Mouse (Mus musculus): ENCODE data around the gene Ntrk1. TPM values are rescaled to one million over a fixed set of nuclear protein-coding genes. Genes with fewer than 3 reads are reported as not detected.
"Not testable (repeated sequence)": the region's sequence is repeated elsewhere in the genome, so short reads cannot be mapped to it uniquely, and the experiment has no call there.

The Ntrk1 gene
- polyA plus RNA-seq (2015; fragmentation: Nextera tagmentation; extraction: Ambion mirVana): 6.6 and 17.2 TPM in 2 replicates

DNA sequence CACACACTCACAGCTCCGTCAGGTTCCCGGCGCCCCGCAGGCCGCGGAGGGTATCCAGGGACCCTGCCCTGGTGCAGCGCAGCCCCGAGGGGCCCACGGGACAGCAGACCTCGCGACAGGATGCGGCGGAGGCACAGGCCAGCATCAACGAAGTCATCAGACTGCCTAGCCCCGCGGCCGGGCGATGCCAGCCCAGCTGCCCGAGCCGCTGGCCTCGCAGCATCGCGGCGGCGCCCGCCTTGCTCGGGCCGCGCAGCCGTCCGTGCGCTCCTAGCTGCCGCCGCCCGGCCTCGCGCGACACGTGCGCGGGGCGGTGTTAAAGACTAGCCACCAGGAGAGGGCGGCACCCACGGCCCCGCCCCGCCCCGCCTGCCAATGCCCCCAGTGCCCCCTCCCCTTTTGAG lies at the start of gene Ntrk1:
Gene Ntrk1, minus strand, starts transcription at position 241 of the 404 bp plus-strand sequence.
- no peak within 1 kb of the TSS for H3K27ac ChIP-seq (replicated peaks)
- peak; percentile 46; the same call in 1 of the 2 replicates for ATAC-seq (ENCODE audit: low FRiP score, low read depth)
- 1% methylated on average over 40 of the region's 47 CpGs for WGBS

DNA sequence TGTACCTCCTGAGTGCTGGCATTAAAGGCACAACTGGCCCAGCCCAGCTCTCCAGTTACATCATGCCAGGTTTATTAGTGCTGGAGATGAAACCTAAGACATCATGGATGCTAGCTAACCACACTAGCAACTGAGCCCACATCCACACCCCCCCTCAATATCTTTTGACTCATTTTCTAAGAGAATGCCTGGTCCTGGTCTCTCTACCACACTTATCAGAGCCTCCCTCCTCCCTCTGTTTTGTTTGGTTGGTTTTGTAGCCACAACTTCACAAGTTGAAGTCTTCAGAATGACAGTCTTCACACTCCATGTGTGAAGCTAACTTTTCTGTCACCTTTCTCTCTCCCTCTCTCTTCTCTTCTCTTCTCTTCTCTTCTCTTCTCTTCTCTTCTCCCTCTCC lies 45.9 kb upstream of the Ntrk1 start:
- Histone ChIP-seq H3K4me2 (no peak overlapping the region), H3K9ac (no peak overlapping the region), H3K27me3 (no peaks in the 10 kb centered on the region), H3K4me1 (replicated peaks) (no peaks in the 10 kb centered on the region), H3K4me3 (no peak overlapping the region), H3K36me3 (no peaks in the 10 kb centered on the region), H3K9me3 (no peaks in the 10 kb centered on the region), H3K27ac (replicated peaks) (no peak overlapping the region)
- ATAC-seq (ENCODE audit: low FRiP score, low read depth): no peak

More for the DNA sequence above, at the start of gene Ntrk1:
- peak within 1 kb of the TSS; percentile 63 for H3K4me2 ChIP-seq
- H3K9ac ChIP-seq: peak within 1 kb of the TSS; percentile 17; the same call in 1 of the 2 replicates
- H3K9me3 ChIP-seq: no peaks in the 10 kb centered on the region
- H3K36me3 ChIP-seq: no peaks in the 10 kb centered on the region
- H3K4me1 ChIP-seq (replicated peaks): peaks cover 25% of the 10 kb centered on the region
- peak within 1 kb of the TSS; percentile 33 for H3K4me3 ChIP-seq
- H3K27me3 ChIP-seq: peaks cover 76% of the 10 kb centered on the region

DNA sequence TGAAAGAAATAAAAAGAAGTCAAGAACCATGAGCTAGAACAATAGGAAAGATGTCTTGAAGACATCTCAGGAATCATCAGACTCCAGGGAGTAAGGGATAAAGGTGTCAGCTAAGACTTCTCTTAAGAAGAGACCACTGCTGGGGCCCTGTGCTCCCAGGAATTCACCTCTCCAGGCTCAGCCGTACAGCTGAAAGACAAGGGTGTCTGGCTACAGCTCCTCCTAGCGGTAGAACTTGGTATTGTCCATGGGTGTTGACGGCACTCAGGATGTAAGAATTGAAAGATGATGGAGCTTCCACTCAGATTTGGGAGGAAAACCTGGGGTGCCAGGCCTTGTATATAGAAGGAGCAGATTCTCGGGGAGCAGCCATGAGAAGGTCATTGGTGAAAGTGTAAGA lies 43.7 kb upstream of the Ntrk1 start:
- Histone ChIP-seq H3K4me2 (no peak overlapping the region), H3K9me3 (no peaks in the 10 kb centered on the region), H3K36me3 (no peaks in the 10 kb centered on the region), H3K4me1 (replicated peaks) (no peaks in the 10 kb centered on the region), H3K4me3 (no peak overlapping the region), H3K9ac (no peak overlapping the region), H3K27me3 (no peaks in the 10 kb centered on the region), H3K27ac (replicated peaks) (no peak overlapping the region)
- 4% methylated on average over 4 of the region's 4 CpGs for WGBS
- no peak for ATAC-seq (ENCODE audit: low FRiP score, low read depth)

DNA sequence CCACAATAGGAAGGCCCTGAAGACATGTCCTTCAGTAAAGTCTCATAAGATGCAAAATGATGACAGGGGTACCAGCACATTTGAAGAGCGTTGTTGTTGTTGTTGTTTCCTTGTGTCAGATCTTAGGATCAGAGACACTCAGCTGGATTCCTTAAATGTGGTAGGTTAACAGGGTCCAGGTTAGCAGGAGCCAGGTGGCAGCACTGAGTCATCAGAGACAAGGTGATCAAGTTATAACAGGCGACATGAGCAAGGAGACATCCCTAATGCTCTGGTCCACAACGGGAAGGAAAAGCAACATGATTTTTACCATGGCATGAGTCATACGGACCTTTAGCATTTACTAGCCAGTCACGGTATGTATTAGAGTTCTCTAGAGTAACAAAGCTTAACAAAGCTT lies 38.5 kb upstream of the Ntrk1 start:
- Histone ChIP-seq H3K27ac (replicated peaks) (no peak overlapping the region), H3K27me3 (no peaks in the 10 kb centered on the region), H3K36me3 (no peaks in the 10 kb centered on the region), H3K4me3 (no peak overlapping the region), H3K4me1 (replicated peaks) (no peaks in the 10 kb centered on the region), H3K9ac (no peak overlapping the region), H3K4me2 (no peak overlapping the region), H3K9me3 (no peaks in the 10 kb centered on the region)
- ATAC-seq (ENCODE audit: low FRiP score, low read depth): no peak
- 67% methylated on average over 5 of the region's 5 CpGs for WGBS

DNA sequence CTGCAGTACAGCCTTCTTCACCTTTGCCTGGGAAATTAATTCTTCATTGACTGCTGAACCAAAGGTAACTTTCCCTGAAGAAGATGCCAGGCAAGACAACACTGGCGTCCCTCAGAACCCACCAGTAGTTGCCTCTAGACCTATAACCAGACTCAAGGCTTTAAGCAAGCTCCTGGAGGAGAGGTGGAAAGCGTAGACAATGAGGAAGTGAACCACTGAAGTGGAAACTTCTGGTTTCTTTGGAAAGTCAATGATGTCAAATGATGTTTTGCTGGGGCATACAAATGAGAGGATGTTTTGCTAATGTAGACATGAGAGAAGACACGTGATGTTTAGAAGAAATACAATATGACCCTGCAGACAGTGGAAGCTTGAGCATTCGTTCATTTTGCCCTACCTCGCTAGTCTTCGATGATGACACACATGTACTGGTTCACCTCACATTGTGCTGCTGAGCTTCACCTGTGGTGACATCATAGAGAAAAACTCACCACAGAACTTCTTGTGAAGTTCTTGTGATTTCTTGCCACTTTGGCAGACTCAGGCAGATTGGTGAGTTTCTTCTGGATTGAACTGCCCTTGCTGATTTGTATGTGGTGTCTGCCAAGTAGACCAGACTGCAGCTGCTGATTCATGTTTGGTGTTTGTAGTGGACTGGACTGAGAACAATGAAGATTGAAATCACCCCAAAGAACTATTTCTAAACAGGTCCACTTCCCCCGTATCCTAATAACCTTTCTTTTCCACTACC lies 37.3 kb upstream of the Ntrk1 start:
- Histone ChIP-seq H3K36me3 (no peaks in the 10 kb centered on the region), H3K4me3 (no peak overlapping the region), H3K9ac (no peak overlapping the region), H3K27ac (replicated peaks) (no peak overlapping the region), H3K4me2 (no peak overlapping the region), H3K4me1 (replicated peaks) (no peaks in the 10 kb centered on the region), H3K27me3 (no peaks in the 10 kb centered on the region), H3K9me3 (no peaks in the 10 kb centered on the region)
- ATAC-seq (ENCODE audit: low FRiP score, low read depth): no peak
- 84% methylated on average over 7 of the region's 7 CpGs for WGBS

DNA sequence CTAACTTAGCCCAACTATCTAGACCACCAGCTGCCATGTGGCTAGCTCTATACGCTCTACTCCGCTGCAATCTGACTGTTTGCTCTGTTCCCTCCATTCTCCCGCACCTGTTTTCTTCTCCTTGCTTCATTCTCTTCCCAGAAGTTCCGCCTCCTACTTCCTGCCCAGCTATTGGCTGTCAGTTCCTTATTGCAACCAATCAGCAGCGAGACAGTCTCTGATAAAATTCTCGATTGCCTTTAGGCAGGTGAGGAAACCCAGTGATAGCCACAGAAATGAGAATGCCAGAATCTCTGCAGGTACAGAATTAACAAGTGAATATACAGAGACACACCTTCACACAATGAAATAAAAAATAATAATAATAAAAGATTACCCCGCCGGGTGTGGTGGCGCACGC lies 34.1 kb upstream of the Ntrk1 start:
- H3K36me3 ChIP-seq: no peaks in the 10 kb centered on the region
- H3K9me3 ChIP-seq: no peaks in the 10 kb centered on the region
- H3K4me1 ChIP-seq (replicated peaks): no peaks in the 10 kb centered on the region
- ATAC-seq (ENCODE audit: low FRiP score, low read depth): no peak
- 53% methylated on average over 10 of the region's 10 CpGs for WGBS
- H3K4me3 ChIP-seq: no peak overlapping the region
- H3K9ac ChIP-seq: no peak overlapping the region
- no peak overlapping the region for H3K4me2 ChIP-seq
- H3K27ac ChIP-seq (replicated peaks): no peak overlapping the region
- H3K27me3 ChIP-seq: no peaks in the 10 kb centered on the region

DNA sequence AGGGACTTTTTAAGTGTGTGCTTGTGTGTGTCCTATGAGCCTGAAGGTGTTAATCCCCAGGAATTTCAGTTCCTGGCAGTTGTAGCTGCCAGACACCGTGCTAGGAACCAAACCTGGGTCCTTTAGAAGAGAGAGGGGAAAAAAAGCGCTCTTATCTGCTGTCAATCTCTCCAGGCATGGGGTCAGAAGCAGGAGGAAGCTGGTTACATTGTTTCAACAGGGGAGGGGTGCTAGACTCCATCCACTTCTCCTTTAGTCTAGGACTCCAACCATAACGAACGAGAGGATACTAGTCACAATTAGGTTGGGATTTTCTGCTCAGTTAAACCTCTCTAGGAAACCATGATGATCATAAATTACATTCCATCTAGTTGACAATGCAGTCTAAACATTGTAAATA lies 33.5 kb upstream of the Ntrk1 start:
- no peak for ATAC-seq (ENCODE audit: low FRiP score, low read depth)
- Histone ChIP-seq H3K27ac (replicated peaks) (no peak overlapping the region), H3K9me3 (no peaks in the 10 kb centered on the region), H3K36me3 (no peaks in the 10 kb centered on the region), H3K27me3 (no peaks in the 10 kb centered on the region), H3K9ac (no peak overlapping the region), H3K4me2 (no peak overlapping the region), H3K4me1 (replicated peaks) (no peaks in the 10 kb centered on the region), H3K4me3 (no peak overlapping the region)
- WGBS: 53% methylated on average over 4 of the region's 4 CpGs

DNA sequence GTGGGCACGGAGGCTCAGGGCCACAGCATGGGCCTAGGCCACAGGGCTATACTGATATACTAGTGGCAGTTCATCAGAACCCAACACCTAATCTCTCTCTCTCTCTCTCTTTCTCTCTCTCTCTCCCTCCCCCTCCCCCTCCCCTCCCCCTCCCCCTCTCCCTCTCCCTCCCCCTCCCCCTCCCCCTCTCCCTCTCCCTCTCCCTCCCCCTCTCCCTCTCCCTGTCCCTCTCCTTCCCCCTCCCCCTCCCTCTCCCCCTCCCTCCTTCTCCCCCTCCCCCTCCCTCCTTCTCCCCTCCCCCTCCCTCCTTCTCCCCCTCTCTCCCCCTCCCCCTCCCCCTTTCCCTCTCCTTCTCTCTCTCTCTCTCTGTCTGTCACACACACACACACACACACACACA lies 29.2 kb upstream of the Ntrk1 start, which contains the start of gene Pear1:
Gene Pear1, minus strand, starts transcription at position 101 of the 400 bp plus-strand sequence.
- H3K4me1 ChIP-seq (replicated peaks); H3K9me3 ChIP-seq; H3K27me3 ChIP-seq; H3K36me3 ChIP-seq; H3K4me2 ChIP-seq; H3K4me3 ChIP-seq; ATAC-seq (ENCODE audit: low FRiP score, low read depth); H3K27ac ChIP-seq (replicated peaks); H3K9ac ChIP-seq: not testable (repeated sequence)
- 91% methylated on average over 1 of the region's 1 CpGs for WGBS

DNA sequence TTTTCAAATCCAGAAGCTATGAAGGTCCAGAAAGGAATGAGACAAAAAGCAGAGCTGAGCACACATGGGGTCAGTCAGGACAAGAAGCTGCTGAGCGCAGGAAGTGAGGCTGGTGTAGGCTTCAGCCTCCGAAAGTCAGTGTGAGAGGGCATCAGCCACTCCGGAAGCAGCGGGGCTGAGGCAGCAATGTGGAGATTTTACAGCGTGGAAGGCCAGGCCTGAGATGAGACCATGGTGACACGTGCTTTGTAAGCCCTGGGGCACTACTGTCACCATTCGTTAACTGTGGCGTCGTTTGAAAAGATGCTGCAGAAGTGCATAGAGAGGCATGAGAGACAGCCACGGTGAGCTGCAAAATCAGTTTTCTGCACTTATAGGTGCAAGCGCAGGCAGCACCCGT lies 23.3 kb upstream of the Ntrk1 start:
- no peaks in the 10 kb centered on the region for H3K4me1 ChIP-seq (replicated peaks)
- ATAC-seq (ENCODE audit: low FRiP score, low read depth): no peak
- no peaks in the 10 kb centered on the region for H3K9me3 ChIP-seq
- H3K4me3 ChIP-seq: no peak overlapping the region
- H3K36me3 ChIP-seq: no peaks in the 10 kb centered on the region
- 52% methylated on average over 12 of the region's 12 CpGs for WGBS
- no peaks in the 10 kb centered on the region for H3K27me3 ChIP-seq
- no peak overlapping the region for H3K27ac ChIP-seq (replicated peaks)
- no peak overlapping the region for H3K9ac ChIP-seq
- H3K4me2 ChIP-seq: no peak overlapping the region

DNA sequence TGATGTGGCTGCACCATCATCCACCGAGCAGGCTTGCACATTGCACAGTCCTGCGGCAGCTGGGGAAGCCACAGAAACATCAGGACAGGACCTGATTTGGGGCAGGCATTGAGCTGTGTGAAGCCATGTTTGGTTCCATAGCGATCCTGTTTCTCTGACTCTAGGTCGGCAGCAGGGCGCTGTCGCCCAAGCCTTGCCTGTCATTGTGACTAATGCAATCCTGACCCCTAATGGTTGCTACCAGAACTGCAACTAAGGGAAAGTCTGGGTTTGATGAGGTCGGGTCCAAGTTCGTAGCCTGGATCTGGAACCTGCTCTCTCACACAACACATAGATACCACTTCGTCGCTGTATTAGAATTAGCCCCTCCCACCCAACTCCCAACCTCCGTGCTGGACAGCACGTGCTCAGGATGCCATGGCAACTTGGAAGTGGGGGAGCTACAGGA lies 21.7 kb upstream of the Ntrk1 start:
- no peak overlapping the region for H3K27ac ChIP-seq (replicated peaks)
- H3K36me3 ChIP-seq: no peaks in the 10 kb centered on the region
- H3K9ac ChIP-seq: no peak overlapping the region
- no peak overlapping the region for H3K4me2 ChIP-seq
- no peaks in the 10 kb centered on the region for H3K27me3 ChIP-seq
- ATAC-seq (ENCODE audit: low FRiP score, low read depth): peak; percentile 56; the same call in 1 of the 2 replicates
- no peak overlapping the region for H3K4me3 ChIP-seq
- H3K4me1 ChIP-seq (replicated peaks): no peaks in the 10 kb centered on the region
- WGBS: 7% methylated on average over 12 of the region's 12 CpGs
- H3K9me3 ChIP-seq: no peaks in the 10 kb centered on the region

DNA sequence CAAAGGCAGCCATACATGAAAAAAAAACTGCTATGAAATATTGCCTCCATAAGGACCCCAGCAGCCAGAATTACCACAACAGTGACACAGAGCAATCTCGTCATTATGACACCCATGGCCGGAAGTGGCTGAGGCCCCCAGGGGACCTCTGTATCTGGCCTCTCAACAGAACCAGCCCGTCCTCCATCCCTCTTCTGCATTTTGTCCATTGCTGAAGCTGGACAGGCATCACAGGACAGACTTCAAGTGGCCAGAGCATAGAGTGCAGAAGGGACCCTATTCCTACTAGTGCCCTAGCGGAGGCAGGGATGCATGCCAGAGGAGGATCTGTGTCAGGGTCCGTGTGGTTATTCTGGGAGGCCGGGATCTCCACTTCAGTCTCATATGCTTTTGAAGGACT lies 21.2 kb upstream of the Ntrk1 start:
- no peak overlapping the region for H3K9ac ChIP-seq
- WGBS: 59% methylated on average over 6 of the region's 6 CpGs
- H3K36me3 ChIP-seq: no peaks in the 10 kb centered on the region
- no peak overlapping the region for H3K4me2 ChIP-seq
- H3K4me1 ChIP-seq (replicated peaks): no peaks in the 10 kb centered on the region
- ATAC-seq (ENCODE audit: low FRiP score, low read depth): peak; percentile 27; the same call in 1 of the 2 replicates
- H3K27me3 ChIP-seq: peaks cover 4% of the 10 kb centered on the region
- H3K27ac ChIP-seq (replicated peaks): no peak overlapping the region
- H3K4me3 ChIP-seq: no peak overlapping the region
- no peaks in the 10 kb centered on the region for H3K9me3 ChIP-seq

DNA sequence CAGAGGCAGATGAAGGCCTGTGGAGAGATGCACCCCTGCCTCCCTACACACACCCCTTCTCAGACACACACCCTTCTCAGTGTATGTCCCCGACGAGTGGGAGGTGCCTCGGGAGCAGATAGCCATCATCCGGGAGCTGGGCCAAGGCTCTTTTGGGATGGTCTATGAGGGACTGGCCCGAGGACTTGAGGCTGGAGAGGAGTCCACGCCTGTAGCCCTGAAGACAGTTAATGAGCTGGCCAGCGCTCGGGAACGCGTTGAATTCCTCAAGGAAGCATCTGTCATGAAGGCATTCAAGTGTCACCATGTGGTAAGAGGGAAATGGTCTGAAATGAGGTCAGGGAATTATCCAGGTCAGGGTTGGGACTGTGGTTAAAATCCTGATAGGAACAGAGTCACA lies 17.9 kb upstream of the Ntrk1 start:
- H3K27me3 ChIP-seq: peaks cover 36% of the 10 kb centered on the region
- H3K4me2 ChIP-seq: no peak overlapping the region
- H3K4me3 ChIP-seq: no peak overlapping the region
- no peak overlapping the region for H3K9ac ChIP-seq
- no peaks in the 10 kb centered on the region for H3K9me3 ChIP-seq
- WGBS: 62% methylated on average over 10 of the region's 10 CpGs
- no peaks in the 10 kb centered on the region for H3K36me3 ChIP-seq
- peaks cover 8% of the 10 kb centered on the region for H3K4me1 ChIP-seq (replicated peaks)
- no peak overlapping the region for H3K27ac ChIP-seq (replicated peaks)
- ATAC-seq (ENCODE audit: low FRiP score, low read depth): no peak

DNA sequence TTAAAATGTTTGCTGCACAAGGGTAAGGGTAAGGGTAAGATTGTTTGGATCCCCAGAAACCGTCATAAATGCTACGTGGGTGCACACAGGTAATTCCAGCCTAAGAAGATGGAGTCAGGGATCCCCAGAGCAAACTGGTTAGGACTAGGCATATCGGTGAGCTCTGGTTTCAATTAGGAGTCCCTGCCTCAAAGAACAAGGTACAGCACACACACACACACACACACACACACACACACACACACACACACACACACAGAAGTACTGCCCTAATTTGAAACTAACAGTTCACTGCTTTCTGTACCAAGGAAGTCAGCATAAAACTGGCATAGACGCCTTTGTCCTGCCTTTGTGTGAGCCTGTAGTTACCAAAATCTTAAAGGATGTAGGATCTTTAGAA lies 17.5 kb upstream of the Ntrk1 start:
- H3K9me3 ChIP-seq: no peaks in the 10 kb centered on the region
- no peak overlapping the region for H3K4me2 ChIP-seq
- no peak overlapping the region for H3K27ac ChIP-seq (replicated peaks)
- 75% methylated on average over 4 of the region's 4 CpGs for WGBS
- H3K27me3 ChIP-seq: peaks cover 40% of the 10 kb centered on the region
- H3K4me1 ChIP-seq (replicated peaks): peaks cover 8% of the 10 kb centered on the region
- no peaks in the 10 kb centered on the region for H3K36me3 ChIP-seq
- no peak overlapping the region for H3K4me3 ChIP-seq
- no peak for ATAC-seq (ENCODE audit: low FRiP score, low read depth)
- no peak overlapping the region for H3K9ac ChIP-seq

Data from hindbrain, embryonic 15.5 days (tissue).